Mouse (Mus musculus): ENCODE measurements at regions not wholly inside any gene's neighbourhood (a gene's known extent, or its start where the extent isn't known, plus 50 kb on each side); places are given as distances from the start of the nearest gene placed in this dataset.

DNA sequence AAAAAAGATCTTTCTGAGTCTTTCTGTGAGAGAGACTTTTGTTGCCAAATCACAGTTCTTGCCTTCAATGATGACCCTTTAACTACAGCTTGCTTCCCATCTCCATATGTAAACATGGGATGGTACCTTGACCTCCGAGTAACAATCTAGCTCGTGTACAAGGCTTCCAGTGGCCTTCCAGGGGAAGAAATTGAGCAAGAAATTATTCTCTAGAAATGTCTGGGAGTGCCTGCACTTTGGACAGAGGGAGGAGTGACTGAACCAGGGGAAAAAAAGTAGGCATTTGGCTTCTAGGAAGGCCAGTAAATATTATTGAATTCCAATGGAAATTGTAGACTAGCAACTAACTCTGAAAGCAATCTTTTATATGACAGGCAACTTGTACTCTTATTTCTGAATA, 287.8 kb upstream of the Mpdz start:
- TF ChIP-seq GATA1 (IDR thresholded peaks at IDR 0.05; ENCODE audit: borderline replicate concordance, low read length) (no peak), FLI1 (IDR thresholded peaks at IDR 0.05; ENCODE audit: low read length) (no peak)
- Histone ChIP-seq H3K36me3 (replicated peaks; ENCODE audit: low read length) (no peaks in the 10 kb centered on the region), H3K9me3 (peaks cover 11% of the 10 kb centered on the region; the same call in 1 of the 2 replicates), H3K27me3 (replicated peaks) (no peaks in the 10 kb centered on the region), H3K4me1 (no peaks in the 10 kb centered on the region), H3K4me3 (replicated peaks) (no peak overlapping the region)

DNA sequence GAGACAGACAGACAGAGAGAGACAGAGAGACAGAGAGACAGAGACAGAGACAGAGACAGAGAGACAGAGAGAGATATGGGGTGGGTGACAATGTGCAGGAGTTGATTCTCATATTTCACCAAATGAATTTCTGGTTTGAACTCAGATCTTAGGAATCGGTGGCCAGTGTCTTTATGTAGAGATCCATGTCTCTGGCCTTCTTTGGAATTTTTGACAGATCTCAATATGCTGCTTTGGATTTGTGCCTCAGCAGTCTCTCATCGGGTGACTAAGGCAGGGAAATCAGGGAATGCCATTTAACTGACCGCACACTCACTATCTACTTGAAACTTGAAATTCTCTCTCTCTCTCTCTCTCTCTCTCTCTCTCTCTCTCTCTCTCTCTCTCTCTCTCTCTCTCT, 286.3 kb upstream of the Mpdz start:
- Histone ChIP-seq H3K27me3 (replicated peaks) (no peaks in the 10 kb centered on the region), H3K36me3 (replicated peaks; ENCODE audit: low read length) (no peaks in the 10 kb centered on the region), H3K4me3 (replicated peaks) (no peak overlapping the region), H3K9me3 (peaks cover 11% of the 10 kb centered on the region; the same call in 1 of the 2 replicates), H3K4me1 (no peaks in the 10 kb centered on the region)
- TF ChIP-seq FLI1 (IDR thresholded peaks at IDR 0.05; ENCODE audit: low read length) (no peak), GATA1 (IDR thresholded peaks at IDR 0.05; ENCODE audit: borderline replicate concordance, low read length) (no peak)

DNA sequence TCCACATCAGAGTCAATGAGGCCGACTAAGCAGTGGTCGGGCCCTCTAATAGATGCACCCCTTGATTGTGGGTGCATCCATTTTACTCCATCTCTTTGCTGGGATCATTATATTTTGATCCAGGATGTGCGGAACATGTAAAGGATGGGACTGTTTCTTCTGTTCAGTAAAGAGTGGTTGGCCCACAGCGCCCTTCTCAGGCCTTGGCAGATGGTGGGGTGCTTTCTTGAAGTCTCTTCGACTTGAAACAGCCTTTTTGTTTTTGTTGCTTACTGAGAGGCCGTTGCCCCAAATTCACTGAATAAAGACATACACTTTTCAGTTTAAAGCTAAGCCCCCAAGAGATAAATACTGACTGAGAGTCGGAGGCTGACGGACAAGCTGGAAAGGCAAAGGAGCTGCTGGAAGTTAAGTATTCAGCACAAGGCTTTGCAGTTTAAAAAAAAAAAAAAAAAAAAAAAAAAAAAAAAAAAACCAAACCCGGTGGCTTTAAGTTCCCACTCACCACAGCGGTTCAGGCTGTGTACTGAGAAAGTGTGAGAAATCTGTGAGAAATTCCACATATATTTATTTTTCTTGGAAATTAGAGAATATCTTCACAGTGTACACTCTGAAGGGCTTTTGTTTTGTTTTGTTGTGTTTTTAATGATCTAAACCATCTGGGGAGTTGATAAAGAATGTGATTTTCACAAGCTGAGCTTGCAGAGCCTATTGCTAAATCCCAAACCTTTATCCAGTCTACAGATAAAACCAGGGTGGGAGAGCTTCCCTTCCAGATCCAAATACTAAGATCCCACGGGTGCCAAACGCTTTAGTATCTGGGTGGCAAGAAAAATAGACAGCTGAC, 285.3 kb upstream of the Mpdz start:
- no peak for TF ChIP-seq GATA1 (IDR thresholded peaks at IDR 0.05; ENCODE audit: borderline replicate concordance, low read length)
- no peak for TF ChIP-seq FLI1 (IDR thresholded peaks at IDR 0.05; ENCODE audit: low read length)
- Histone ChIP-seq H3K27me3 (replicated peaks) (no peaks in the 10 kb centered on the region), H3K9me3 (peaks cover 13% of the 10 kb centered on the region; the same call in 1 of the 2 replicates), H3K4me1 (no peaks in the 10 kb centered on the region), H3K36me3 (replicated peaks; ENCODE audit: low read length) (no peaks in the 10 kb centered on the region), H3K4me3 (replicated peaks) (no peak overlapping the region)

- Histone ChIP-seq H3K4me1 (no peaks in the 10 kb centered on the region), H3K4me3 (replicated peaks) (no peak overlapping the region), H3K9me3 (peaks cover 17% of the 10 kb centered on the region; the same call in 1 of the 2 replicates), H3K36me3 (replicated peaks; ENCODE audit: low read length) (no peaks in the 10 kb centered on the region), H3K27me3 (replicated peaks) (no peaks in the 10 kb centered on the region)
- TF ChIP-seq FLI1 (IDR thresholded peaks at IDR 0.05; ENCODE audit: low read length) (no peak), GATA1 (IDR thresholded peaks at IDR 0.05; ENCODE audit: borderline replicate concordance, low read length) (no peak)
Observed at GRCm38 (mm10) chr4:81726761-81727723, 284.4 kb upstream of the Mpdz start.

- H3K4me3 ChIP-seq (replicated peaks): no peak overlapping the region
- TF ChIP-seq GATA1 (IDR thresholded peaks at IDR 0.05; ENCODE audit: borderline replicate concordance, low read length): no peak
- no peaks in the 10 kb centered on the region for H3K27me3 ChIP-seq (replicated peaks)
- peaks cover 17% of the 10 kb centered on the region; the same call in 1 of the 2 replicates for H3K9me3 ChIP-seq
- H3K36me3 ChIP-seq (replicated peaks; ENCODE audit: low read length): no peaks in the 10 kb centered on the region
- H3K4me1 ChIP-seq: no peaks in the 10 kb centered on the region
Observed at GRCm38 (mm10) chr4:81724751-81725150, 282.1 kb upstream of the Mpdz start.

- Histone ChIP-seq H3K4me3 (replicated peaks) (no peak overlapping the region), H3K36me3 (replicated peaks; ENCODE audit: low read length) (no peaks in the 10 kb centered on the region), H3K27me3 (replicated peaks) (no peaks in the 10 kb centered on the region), H3K4me1 (no peaks in the 10 kb centered on the region), H3K9me3 (no peaks in the 10 kb centered on the region)
- TF ChIP-seq GATA1 (IDR thresholded peaks at IDR 0.05; ENCODE audit: borderline replicate concordance, low read length) (no peak), FLI1 (IDR thresholded peaks at IDR 0.05; ENCODE audit: low read length) (no peak)
Observed at GRCm38 (mm10) chr4:81712378-81712777, 269.8 kb upstream of the Mpdz start.

GRCm38 (mm10) chr4:81695182-81695581, 252.6 kb upstream of the Mpdz start:
- Histone ChIP-seq H3K27me3 (replicated peaks) (no peaks in the 10 kb centered on the region), H3K4me3 (replicated peaks) (no peak overlapping the region), H3K9me3 (no peaks in the 10 kb centered on the region), H3K36me3 (replicated peaks; ENCODE audit: low read length) (no peaks in the 10 kb centered on the region), H3K4me1 (no peaks in the 10 kb centered on the region)
- TF ChIP-seq GATA1 (IDR thresholded peaks at IDR 0.05; ENCODE audit: borderline replicate concordance, low read length) (no peak), FLI1 (IDR thresholded peaks at IDR 0.05; ENCODE audit: low read length) (no peak)

GRCm38 (mm10) chr4:81677205-81677604, 234.6 kb upstream of the Mpdz start:
- no peaks in the 10 kb centered on the region for H3K9me3 ChIP-seq
- no peaks in the 10 kb centered on the region for H3K4me1 ChIP-seq
- H3K4me3 ChIP-seq (replicated peaks): no peak overlapping the region
- no peaks in the 10 kb centered on the region for H3K36me3 ChIP-seq (replicated peaks; ENCODE audit: low read length)
- no peaks in the 10 kb centered on the region for H3K27me3 ChIP-seq (replicated peaks)
- no peak for TF ChIP-seq GATA1 (IDR thresholded peaks at IDR 0.05; ENCODE audit: borderline replicate concordance, low read length)
- TF ChIP-seq FLI1 (IDR thresholded peaks at IDR 0.05; ENCODE audit: low read length): no peak

DNA sequence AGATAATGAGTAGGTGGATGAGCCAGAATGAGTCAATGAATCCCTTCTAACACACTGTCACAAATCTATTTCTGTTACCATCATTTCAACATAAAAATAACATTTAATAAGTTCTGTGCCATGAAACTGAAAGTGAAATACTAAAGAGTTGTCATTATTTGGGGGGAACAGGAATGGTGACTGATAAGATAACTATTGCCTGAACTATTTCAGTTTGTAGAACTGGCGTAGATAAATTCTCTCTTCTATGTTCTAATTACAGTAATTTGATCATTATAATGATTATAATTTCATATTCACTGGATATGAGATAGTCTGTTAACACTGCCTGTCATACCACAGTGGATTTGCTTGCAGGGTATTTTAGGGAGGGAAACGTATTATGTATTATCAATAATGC, 232.3 kb upstream of the Mpdz start:
- H3K4me1 ChIP-seq: no peaks in the 10 kb centered on the region
- no peaks in the 10 kb centered on the region for H3K36me3 ChIP-seq (replicated peaks; ENCODE audit: low read length)
- H3K27me3 ChIP-seq (replicated peaks): no peaks in the 10 kb centered on the region
- TF ChIP-seq FLI1 (IDR thresholded peaks at IDR 0.05; ENCODE audit: low read length) (no peak), GATA1 (IDR thresholded peaks at IDR 0.05; ENCODE audit: borderline replicate concordance, low read length) (no peak)
- no peaks in the 10 kb centered on the region for H3K9me3 ChIP-seq
- no peak overlapping the region for H3K4me3 ChIP-seq (replicated peaks)
